In the genomic region with DNA sequence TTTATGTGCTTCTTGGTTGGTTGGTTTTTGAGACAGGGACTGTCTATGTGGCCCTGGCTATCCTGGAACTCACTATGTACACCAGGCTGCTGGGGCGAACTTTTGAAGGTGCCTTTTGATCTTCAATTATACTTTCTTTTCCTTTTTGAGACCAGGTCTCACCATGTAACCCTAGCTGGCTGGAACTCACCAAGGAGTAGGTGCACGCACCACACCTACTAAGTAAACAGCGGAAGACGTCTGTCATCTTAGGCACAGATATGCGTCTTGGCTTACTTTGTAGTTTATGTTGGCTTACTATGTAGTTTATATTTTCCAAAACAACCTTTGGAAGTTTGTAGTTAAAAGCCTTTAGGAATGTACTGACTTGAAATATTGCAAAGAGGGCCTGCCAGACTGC, we compare ENCODE assay signal across 27 mouse cellular contexts. TPM values are rescaled to one million over a fixed set of nuclear protein-coding genes. Genes with fewer than 3 reads are reported as not detected.
DNase-seq lines count a peak whose midpoint lies in the region; ATAC-seq and TF ChIP-seq lines count a peak whose summit lies in the region.
"Had no signal": no experiment of that assay in that cellular context is flagged by ENCODE, and none has a peak within 500 bp of the region (broad histone marks: within the 10 kb centered on the region; RNA-seq: fewer than 3 reads in every experiment).

No protein-coding gene starts in this region.

- H3K9me3 ChIP-seq in kidney, postnatal 0 days (replicated peaks; ENCODE audit: low read length) = no peaks in the 10 kb centered on the region
- H3K9me3 ChIP-seq in stomach, embryonic 16.5 days (replicated peaks; ENCODE audit: control insufficient read depth, low read length) = no peaks in the 10 kb centered on the region
- no peaks in the 10 kb centered on the region for H3K9me3 ChIP-seq in stomach, postnatal 0 days (ENCODE audit: control insufficient read depth, low read length)
- H3K9me3 ChIP-seq in liver, embryonic 12.5 days (replicated peaks) = no peaks in the 10 kb centered on the region
- H3K9me3 ChIP-seq: G1E had no signal

- H3K79me2 ChIP-seq in heart, adult 2 months (replicated peaks; ENCODE audit: control insufficient read depth, insufficient read depth, low read length) = no peaks in the 10 kb centered on the region

- H3K27me3 ChIP-seq in heart, adult 2 months (ENCODE audit: control insufficient read depth, insufficient read depth, low read length) = no peaks in the 10 kb centered on the region
- no peaks in the 10 kb centered on the region for H3K27me3 ChIP-seq in kidney, postnatal 0 days (ENCODE audit: insufficient read depth, low read length)
- H3K27me3 ChIP-seq in stomach, embryonic 16.5 days (ENCODE audit: control insufficient read depth, insufficient read depth, low read length) = no peaks in the 10 kb centered on the region
- H3K27me3 ChIP-seq in stomach, postnatal 0 days (ENCODE audit: control insufficient read depth, insufficient read depth, low read length) = no peaks in the 10 kb centered on the region
- H3K27me3 ChIP-seq in liver, embryonic 12.5 days (replicated peaks) = peaks cover 25% of the 10 kb centered on the region; the same call in 1 of the 2 replicates

- intact Hi-C loops in heart, adult 2 months (cut with DNase I) = no loop called here

- TF ChIP-seq EP300 in heart, adult 2 months (IDR thresholded peaks at IDR 0.05; ENCODE audit: insufficient read depth, low read depth, low read length) = no peak
- TF ChIP-seq EP300 in stomach, postnatal 0 days (optimal IDR thresholded peaks at IDR 0.05) = no peak

- no peak overlapping the region for H3K9ac ChIP-seq in heart, adult 2 months (ENCODE audit: low read depth, low read length)
- H3K9ac ChIP-seq in kidney, postnatal 0 days (ENCODE audit: low read depth, low read length) = no peak overlapping the region
- H3K9ac ChIP-seq in stomach, embryonic 16.5 days (ENCODE audit: low read length) = no peak overlapping the region
- no peak overlapping the region for H3K9ac ChIP-seq in stomach, postnatal 0 days (ENCODE audit: low read length)
- H3K9ac ChIP-seq in liver, embryonic 12.5 days = no peak overlapping the region

- H3K36me3 ChIP-seq in heart, adult 2 months (ENCODE audit: control insufficient read depth, insufficient read depth, low read length) = no peaks in the 10 kb centered on the region
- H3K36me3 ChIP-seq in kidney, postnatal 0 days (ENCODE audit: insufficient read depth, low read length) = no peaks in the 10 kb centered on the region
- no peaks in the 10 kb centered on the region for H3K36me3 ChIP-seq in stomach, embryonic 16.5 days (ENCODE audit: control insufficient read depth, insufficient read depth, low read length)
- no peaks in the 10 kb centered on the region for H3K36me3 ChIP-seq in stomach, postnatal 0 days (ENCODE audit: control insufficient read depth, insufficient read depth, low read length)
- H3K36me3 ChIP-seq in liver, embryonic 12.5 days = no peaks in the 10 kb centered on the region
- H3K36me3 ChIP-seq: G1E had no signal

- TF ChIP-seq CTCF in heart, adult 2 months (IDR thresholded peaks at IDR 0.05) = no peak
- TF ChIP-seq CTCF in kidney, postnatal 0 days (IDR thresholded peaks at IDR 0.05; ENCODE audit: low read depth) = no peak
- TF ChIP-seq CTCF in stomach, postnatal 0 days (IDR thresholded peaks at IDR 0.05; ENCODE audit: low read depth) = no peak

- H3K27ac ChIP-seq in heart, adult 2 months = no peak overlapping the region
- H3K27ac ChIP-seq in kidney, postnatal 0 days = no peak overlapping the region
- 0 out of 2 replicates have a peak overlapping the region, but pooled peaks have one; percentile 3 for H3K27ac ChIP-seq in stomach, embryonic 16.5 days (ENCODE audit: low read length)
- 0 out of 2 replicates have a peak overlapping the region, but pooled peaks have one; percentile 1 for H3K27ac ChIP-seq in stomach, postnatal 0 days (replicated peaks)
- H3K27ac ChIP-seq in liver, embryonic 12.5 days = no peak overlapping the region

- DNase-seq in heart, adult 11 months = peak; percentile 86
- DNase-seq in heart, adult 2 months = no peak
- peak; percentile 77 for DNase-seq in kidney, postnatal 0 days (ENCODE audit: low spot score)
- no peak for DNase-seq in kidney, postnatal 25 days
- DNase-seq in stomach, postnatal 0 days (ENCODE audit: low spot score) = peak; percentile 38
- DNase-seq in urinary bladder, postnatal 14 days (ENCODE audit: low spot score) = no peak
- DNase-seq: adrenal gland, adult 8-10 months; cerebellum, adult 11 months; cerebellum, adult 11-12 months had no signal

- 89% methylated on average over 5 of the region's 5 CpGs for WGBS in heart, adult 2 months
- WGBS in kidney, postnatal 0 days = 60% methylated on average over 5 of the region's 5 CpGs
- 45% methylated on average over 5 of the region's 5 CpGs for WGBS in stomach, embryonic 16.5 days
- WGBS in stomach, postnatal 0 days = 30% methylated on average over 5 of the region's 5 CpGs
- WGBS in liver, embryonic 12.5 days (ENCODE audit: insufficient replicate concordance) = 74% methylated on average over 5 of the region's 5 CpGs

- ATAC-seq in kidney, postnatal 0 days (replicated peaks; ENCODE audit: low FRiP score, low read depth) = no peak
- ATAC-seq in stomach, embryonic 16.5 days (ENCODE audit: insufficient read depth, low FRiP score) = no peak
- peak; percentile 55; the same call in 1 of the 2 replicates for ATAC-seq in stomach, postnatal 0 days (ENCODE audit: low FRiP score, low TSS enrichment)
- no peak for ATAC-seq in liver, embryonic 12.5 days
- ATAC-seq: activated CD4-positive, CD25-positive, alpha-beta regulatory T cell, adult 4 months; CD4-positive, CD25-positive, alpha-beta regulatory T cell, adult 4 months; Patski had no signal

- peaks cover 2% of the 10 kb centered on the region; the same call in 1 of the 2 replicates for H3K4me1 ChIP-seq in heart, adult 2 months (ENCODE audit: control insufficient read depth, insufficient read depth, low read length)
- H3K4me1 ChIP-seq in kidney, postnatal 0 days (replicated peaks; ENCODE audit: insufficient read depth, low read length) = peaks cover 8% of the 10 kb centered on the region; the same call in 1 of the 2 replicates
- peaks cover 5% of the 10 kb centered on the region; the same call in 1 of the 2 replicates for H3K4me1 ChIP-seq in stomach, embryonic 16.5 days (ENCODE audit: control insufficient read depth, insufficient read depth, low read length)
- H3K4me1 ChIP-seq in stomach, postnatal 0 days (replicated peaks; ENCODE audit: control insufficient read depth, insufficient read depth) = no peaks in the 10 kb centered on the region
- H3K4me1 ChIP-seq in liver, embryonic 12.5 days = peaks cover 15% of the 10 kb centered on the region

- no peak overlapping the region for H3K4me2 ChIP-seq in kidney, postnatal 0 days (ENCODE audit: low read length)
- no peak overlapping the region for H3K4me2 ChIP-seq in stomach, embryonic 16.5 days (ENCODE audit: low read depth, low read length)
- H3K4me2 ChIP-seq in stomach, postnatal 0 days (replicated peaks; ENCODE audit: low read depth) = no peak overlapping the region
- no peak overlapping the region for H3K4me2 ChIP-seq in liver, embryonic 12.5 days

- H3K4me3 ChIP-seq in heart, adult 2 months = no peak overlapping the region
- no peak overlapping the region for H3K4me3 ChIP-seq in kidney, postnatal 0 days (replicated peaks; ENCODE audit: low read depth, low read length)
- no peak overlapping the region for H3K4me3 ChIP-seq in stomach, embryonic 16.5 days (replicated peaks; ENCODE audit: low read length)
- no peak overlapping the region for H3K4me3 ChIP-seq in stomach, postnatal 0 days (ENCODE audit: low read depth, low read length)
- H3K4me3 ChIP-seq in liver, embryonic 12.5 days = no peak overlapping the region

- TF ChIP-seq POLR2A in heart, adult 2 months (IDR thresholded peaks at IDR 0.05; ENCODE audit: insufficient read depth, low read depth, low read length) = no peak

RNA-seq across cellular contexts. Expression of a gene that starts 5.3 kb away (rescaled TPM):
- not detected for total RNA-seq in heart, adult 2 months (2021)
- polyA plus RNA-seq in heart, adult 2 months (2012; rRNA removed) = not detected in 2 replicates
- not detected in 2 replicates for polyA plus RNA-seq in kidney, postnatal 0 days (2015; fragmentation: Nextera tagmentation; extraction: Ambion mirVana)
- not detected in 2 replicates for polyA plus RNA-seq in stomach, embryonic 16.5 days (2015; fragmentation: Nextera tagmentation; extraction: Ambion mirVana)
- polyA plus RNA-seq in stomach, postnatal 0 days (2015; fragmentation: Nextera tagmentation; extraction: Ambion mirVana) = not detected in 2 replicates
- not detected in 2 replicates for polyA plus RNA-seq in liver, embryonic 12.5 days (2016; fragmentation: Nextera tagmentation; extraction: Ambion mirVana)
- total RNA-seq: adrenal gland, adult 8-10 months; adrenal gland, postnatal 10 days; adrenal gland, postnatal 14 days; adrenal gland, postnatal 25 days; adrenal gland, postnatal 36 days; adrenal gland, postnatal 4 days; CH12.LX; ES-E14; MEL had no signal
- polyA plus RNA-seq: activated CD4-positive, CD25-positive, alpha-beta regulatory T cell, adult 4 months; adrenal gland, adult 2 months; brain, embryonic 14.5 days; C2C12; CD4-positive, CD25-positive, alpha-beta regulatory T cell, adult 4 months; G1E; Patski had no signal

RNA-seq across cellular contexts. Expression of a gene that starts 11.5 kb away (rescaled TPM):
- total RNA-seq in heart, adult 2 months (2021) = not detected
- not detected in 2 replicates for polyA plus RNA-seq in heart, adult 2 months (2012; rRNA removed)
- polyA plus RNA-seq in kidney, postnatal 0 days (2015; fragmentation: Nextera tagmentation; extraction: Ambion mirVana) = 10.3 and 11.1 TPM in 2 replicates
- 0.45 TPM in 1 of 2 replicates, not detected in the other for polyA plus RNA-seq in stomach, embryonic 16.5 days (2015; fragmentation: Nextera tagmentation; extraction: Ambion mirVana)
- 0.52 and 0.57 TPM in 2 replicates for polyA plus RNA-seq in stomach, postnatal 0 days (2015; fragmentation: Nextera tagmentation; extraction: Ambion mirVana)
- 0.44 and 1.4 TPM in 2 replicates for polyA plus RNA-seq in liver, embryonic 12.5 days (2016; fragmentation: Nextera tagmentation; extraction: Ambion mirVana)
- total RNA-seq: adrenal gland, adult 18-20 months; adrenal gland, adult 2 months; adrenal gland, adult 8-10 months; adrenal gland, postnatal 10 days; adrenal gland, postnatal 14 days; adrenal gland, postnatal 25 days; adrenal gland, postnatal 36 days; G1E; MEL had no signal
- polyA plus RNA-seq: activated CD4-positive, CD25-positive, alpha-beta regulatory T cell, adult 4 months; adrenal gland, adult 2 months; brain, embryonic 14.5 days; C2C12; CD4-positive, CD25-positive, alpha-beta regulatory T cell, adult 4 months; G1E; Patski had no signal

RNA-seq across cellular contexts. Expression of a gene that starts 19.0 kb away (rescaled TPM):
- not detected for total RNA-seq in heart, adult 2 months (2021)
- polyA plus RNA-seq in heart, adult 2 months (2012; rRNA removed) = not detected in 2 replicates
- polyA plus RNA-seq in kidney, postnatal 0 days (2015; fragmentation: Nextera tagmentation; extraction: Ambion mirVana) = 0.27 TPM in 1 of 2 replicates, not detected in the other
- polyA plus RNA-seq in stomach, embryonic 16.5 days (2015; fragmentation: Nextera tagmentation; extraction: Ambion mirVana) = not detected in 2 replicates
- polyA plus RNA-seq in stomach, postnatal 0 days (2015; fragmentation: Nextera tagmentation; extraction: Ambion mirVana) = not detected in 2 replicates
- polyA plus RNA-seq in liver, embryonic 12.5 days (2016; fragmentation: Nextera tagmentation; extraction: Ambion mirVana) = not detected in 2 replicates
- total RNA-seq: adrenal gland, adult 18-20 months; adrenal gland, adult 2 months; adrenal gland, adult 8-10 months; adrenal gland, postnatal 10 days; adrenal gland, postnatal 14 days; adrenal gland, postnatal 25 days; adrenal gland, postnatal 36 days; adrenal gland, postnatal 4 days; CH12.LX; ES-E14; MEL had no signal
- polyA plus RNA-seq: activated CD4-positive, CD25-positive, alpha-beta regulatory T cell, adult 4 months; adrenal gland, adult 2 months; brain, embryonic 14.5 days; C2C12; CD4-positive, CD25-positive, alpha-beta regulatory T cell, adult 4 months; G1E; Patski had no signal

RNA-seq across cellular contexts. Expression of a gene that starts 21.9 kb away (rescaled TPM):
- total RNA-seq in heart, adult 2 months (2021) = 10 to 100 TPM; 47.9 to 59.6 TPM
- polyA plus RNA-seq in heart, adult 2 months (2012; rRNA removed) = 90.9 and 123 TPM in 2 replicates
- polyA plus RNA-seq in kidney, postnatal 0 days (2015; fragmentation: Nextera tagmentation; extraction: Ambion mirVana) = 41.4 and 48.2 TPM in 2 replicates
- polyA plus RNA-seq in stomach, embryonic 16.5 days (2015; fragmentation: Nextera tagmentation; extraction: Ambion mirVana) = 151 and 166 TPM in 2 replicates
- 152 and 157 TPM in 2 replicates for polyA plus RNA-seq in stomach, postnatal 0 days (2015; fragmentation: Nextera tagmentation; extraction: Ambion mirVana)
- polyA plus RNA-seq in liver, embryonic 12.5 days (2016; fragmentation: Nextera tagmentation; extraction: Ambion mirVana) = 10.0 and 10.4 TPM in 2 replicates
- total RNA-seq: MEL had no signal
- polyA plus RNA-seq: G1E had no signal

RNA-seq across cellular contexts. Expression of a gene that starts 22.0 kb away (rescaled TPM):
- 10 to 100 TPM in 1 of 2 experiments, 1 to 10 TPM in 1; 5.6 to 10.2 TPM for total RNA-seq in heart, adult 2 months (2021)
- polyA plus RNA-seq in heart, adult 2 months (2012; rRNA removed) = 10.8 and 12.1 TPM in 2 replicates
- polyA plus RNA-seq in kidney, postnatal 0 days (2015; fragmentation: Nextera tagmentation; extraction: Ambion mirVana) = 6.7 and 7.5 TPM in 2 replicates
- 39.4 and 41.6 TPM in 2 replicates for polyA plus RNA-seq in stomach, embryonic 16.5 days (2015; fragmentation: Nextera tagmentation; extraction: Ambion mirVana)
- polyA plus RNA-seq in stomach, postnatal 0 days (2015; fragmentation: Nextera tagmentation; extraction: Ambion mirVana) = 27.7 and 29.5 TPM in 2 replicates
- polyA plus RNA-seq in liver, embryonic 12.5 days (2016; fragmentation: Nextera tagmentation; extraction: Ambion mirVana) = 2.6 and 3.5 TPM in 2 replicates
- total RNA-seq: MEL had no signal
- polyA plus RNA-seq: G1E had no signal

Comparison
In these comparisons a context has a peak if more than half of its experiments do, and no peak if none do; other contexts are left out.
1. DNase-seq: peak in heart, adult 11 months (single experiment), kidney, postnatal 0 days (single experiment) and stomach, postnatal 0 days (single experiment); none in heart, adult 2 months (0 of 2), kidney, postnatal 25 days (0 of 2) and urinary bladder, postnatal 14 days (single experiment).
2. H3K27ac ChIP-seq: peak in stomach, embryonic 16.5 days (single experiment) and stomach, postnatal 0 days (single experiment); none in heart, adult 2 months (single experiment), kidney, postnatal 0 days (single experiment) and liver, embryonic 12.5 days (single experiment).